Mouse (Mus musculus): Measurements from ENCODE around the gene Nadk. TPM values are rescaled to one million over a fixed set of nuclear protein-coding genes. Genes with fewer than 3 reads are reported as not detected.

Gene Nadk
- total and polyA plus RNA-seq, 3 experiments, result 162 to 204 (median 199) TPM

DNA sequence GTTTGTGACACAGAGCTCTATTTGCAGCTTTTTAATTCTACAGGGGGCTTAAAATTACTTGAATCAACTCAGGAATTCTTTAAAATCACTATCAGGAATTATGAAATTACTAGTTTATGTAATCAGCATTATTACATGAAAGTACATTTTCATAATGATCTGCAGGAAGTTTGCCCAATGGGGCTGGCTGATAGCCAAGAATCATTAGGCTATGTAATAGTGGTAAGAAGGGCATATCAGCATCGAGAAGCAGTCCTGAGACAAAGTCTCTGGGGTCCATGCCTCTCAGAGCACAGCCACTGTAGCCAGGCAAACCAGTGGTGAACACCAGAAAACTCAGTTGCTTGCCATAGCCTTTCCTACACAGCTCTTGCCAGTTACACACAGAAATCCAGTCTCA, 31.6 kb downstream of the Nadk start:
- Histone ChIP-seq H3K9ac (ENCODE audit: insufficient read depth, low read depth) (no peak overlapping the region), H3K4me2 (ENCODE audit: insufficient read depth, low read depth, poor library complexity, severe bottlenecking) (no peak overlapping the region), H3K4me3 (replicated peaks in 1 of 3; ENCODE audit: low read depth in 2 of 3, low read length in 2 of 3, poor library complexity in 1 of 3) (no peak overlapping the region), H3K27me3 (replicated peaks) (no peaks in the 10 kb centered on the region), H3K36me3 (replicated peaks in 1 of 2; ENCODE audit: control insufficient read depth in 1 of 2, insufficient read depth in 1 of 2, low read length in 1 of 2) (peaks cover 17 to 33% of the 10 kb centered on the region in 2 experiments), H3K27ac (ENCODE audit: insufficient read depth, low read depth) (no peak overlapping the region), H3K79me2 (replicated peaks; ENCODE audit: control insufficient read depth, extremely low read depth, insufficient read depth, poor library complexity, severe bottlenecking) (no peaks in the 10 kb centered on the region), H3K9me3 (replicated peaks; ENCODE audit: low read length) (no peaks in the 10 kb centered on the region), H3K4me1 (ENCODE audit: control insufficient read depth in 1 of 2, insufficient read depth in 2 of 2) (peaks cover 6 to 26% of the 10 kb centered on the region in 2 experiments)
- in situ Hi-C loops (cut with MboI; ENCODE audit: low pct_ligation_motif_present, low pct_unique_long_range_greater_than_20kb, low sequenced_read_pairs), result no loop called here
- dilution Hi-C loops (cut with MboI; ENCODE audit: extremely low pct_ligation_motif_present, extremely low pct_unique_long_range_greater_than_20kb, low sequenced_read_pairs), result no loop called here
- TF ChIP-seq ELF1 (IDR thresholded peaks at IDR 0.05; ENCODE audit: low read depth, low read length), result no peak
- TF ChIP-seq CHD1 (IDR thresholded peaks at IDR 0.05; ENCODE audit: low read depth, low read length), result no peak
- no peak for TF ChIP-seq TCF12 (IDR thresholded peaks at IDR 0.05; ENCODE audit: low read depth, low read length)
- no peak for TF ChIP-seq E2F4 (IDR thresholded peaks at IDR 0.05; ENCODE audit: insufficient replicate concordance, low read depth, low read length)
- TF ChIP-seq MYC (IDR thresholded peaks at IDR 0.05; ENCODE audit: low read depth, low read length), result no peak
- TF ChIP-seq ZKSCAN1 (IDR thresholded peaks at IDR 0.05; ENCODE audit: borderline replicate concordance, low read depth, low read length), result no peak
- no peak for TF ChIP-seq MXI1 (IDR thresholded peaks at IDR 0.05; ENCODE audit: low read depth, low read length)
- TF ChIP-seq KAT2A (IDR thresholded peaks at IDR 0.05; ENCODE audit: insufficient replicate concordance, low read length), result no peak
- TF ChIP-seq JUN (IDR thresholded peaks at IDR 0.05; ENCODE audit: insufficient read depth, low read depth, low read length), result no peak
- TF ChIP-seq PAX5 (IDR thresholded peaks at IDR 0.05; ENCODE audit: low read length), result no peak
- no peak for TF ChIP-seq BHLHE40 (IDR thresholded peaks at IDR 0.05; ENCODE audit: low read depth, low read length)
- no peak for TF ChIP-seq UBTF (IDR thresholded peaks at IDR 0.05; ENCODE audit: low read depth, low read length)
- TF ChIP-seq EP300 (IDR thresholded peaks at IDR 0.05; ENCODE audit: low read length), result no peak
- no peak for TF ChIP-seq ETS1 (conservative IDR thresholded peaks at IDR 0.05; ENCODE audit: low read depth, low read length)
- TF ChIP-seq SIN3A (IDR thresholded peaks at IDR 0.05; ENCODE audit: low read length), result no peak
- no peak for TF ChIP-seq RAD21 (IDR thresholded peaks at IDR 0.05; ENCODE audit: low read depth, low read length)
- no peak for TF ChIP-seq NRF1 (IDR thresholded peaks at IDR 0.05; ENCODE audit: low read depth, low read length)
- no peak for TF ChIP-seq HCFC1 (IDR thresholded peaks at IDR 0.05; ENCODE audit: low read depth, low read length)
- no peak for TF ChIP-seq MAFK (IDR thresholded peaks at IDR 0.05; ENCODE audit: insufficient replicate concordance, low read length)
- DNase-seq (ENCODE audit: extremely low read depth), result no peak

DNA sequence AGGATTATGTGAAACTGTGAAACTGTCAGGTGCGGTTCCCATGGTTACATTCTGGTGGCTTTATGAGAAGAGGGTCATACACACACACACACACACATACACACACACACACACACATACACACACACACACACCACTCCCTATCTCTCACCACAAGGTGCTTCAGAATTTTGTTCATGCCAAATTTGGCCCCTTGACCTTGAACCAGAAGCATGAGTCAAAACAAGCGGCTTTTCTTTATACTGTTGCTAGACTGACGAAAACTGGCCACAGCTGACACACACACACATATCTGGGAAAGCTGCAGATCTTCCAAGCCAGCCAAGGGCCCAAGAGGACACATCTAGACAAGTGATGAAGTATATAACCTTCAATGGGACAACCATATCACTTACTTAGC, 33.6 kb downstream of the Nadk start:
- no peak for DNase-seq (ENCODE audit: extremely low read depth)
- in situ Hi-C loops (cut with MboI; ENCODE audit: low pct_ligation_motif_present, low pct_unique_long_range_greater_than_20kb, low sequenced_read_pairs), result no loop called here
- no peak overlapping the region for H3K4me3 ChIP-seq (replicated peaks in 1 of 3; ENCODE audit: low read depth in 2 of 3, low read length in 2 of 3, poor library complexity in 1 of 3)
- no peak overlapping the region for H3K9ac ChIP-seq (ENCODE audit: insufficient read depth, low read depth)
- H3K27me3 ChIP-seq (replicated peaks), result no peaks in the 10 kb centered on the region
- peaks cover 0 to 14% of the 10 kb centered on the region in 2 experiments for H3K36me3 ChIP-seq (replicated peaks in 1 of 2; ENCODE audit: control insufficient read depth in 1 of 2, insufficient read depth in 1 of 2, low read length in 1 of 2)
- no peak overlapping the region for H3K4me2 ChIP-seq (ENCODE audit: insufficient read depth, low read depth, poor library complexity, severe bottlenecking)
- H3K4me1 ChIP-seq (ENCODE audit: control insufficient read depth in 1 of 2, insufficient read depth in 2 of 2), result peaks cover 6 to 28% of the 10 kb centered on the region in 2 experiments
- TF ChIP-seq ZNF384 (IDR thresholded peaks at IDR 0.05; ENCODE audit: low read depth, low read length), result no peak
- no peak for TF ChIP-seq USF2 (conservative IDR thresholded peaks at IDR 0.05; ENCODE audit: low read depth, low read length)
- no peak for TF ChIP-seq UBTF (IDR thresholded peaks at IDR 0.05; ENCODE audit: low read depth, low read length)
- no peak for TF ChIP-seq TBP (conservative IDR thresholded peaks at IDR 0.05; ENCODE audit: low read depth, low read length)
- TF ChIP-seq SIN3A (IDR thresholded peaks at IDR 0.05; ENCODE audit: low read length), result no peak
- no peak for TF ChIP-seq E2F4 (IDR thresholded peaks at IDR 0.05; ENCODE audit: insufficient replicate concordance, low read depth, low read length)
- no peak for TF ChIP-seq JUND (conservative IDR thresholded peaks at IDR 0.05; ENCODE audit: low read depth, low read length)
- no peak for TF ChIP-seq MAX (IDR thresholded peaks at IDR 0.05; ENCODE audit: low read length)
- no peak for TF ChIP-seq POLR2AphosphoS2 (IDR thresholded peaks at IDR 0.05; ENCODE audit: low read depth, low read length)
- no peak for TF ChIP-seq RAD21 (IDR thresholded peaks at IDR 0.05; ENCODE audit: low read depth, low read length)
- no peak for TF ChIP-seq MEF2A (IDR thresholded peaks at IDR 0.05; ENCODE audit: borderline replicate concordance, low read depth, low read length)
- no peak for TF ChIP-seq IRF4 (IDR thresholded peaks at IDR 0.05; ENCODE audit: low read depth, low read length)
- TF ChIP-seq ELF1 (IDR thresholded peaks at IDR 0.05; ENCODE audit: low read depth, low read length), result no peak
- H3K79me2 ChIP-seq (replicated peaks; ENCODE audit: control insufficient read depth, extremely low read depth, insufficient read depth, poor library complexity, severe bottlenecking), result no peaks in the 10 kb centered on the region
- dilution Hi-C loops (cut with MboI; ENCODE audit: extremely low pct_ligation_motif_present, extremely low pct_unique_long_range_greater_than_20kb, low sequenced_read_pairs), result no loop called here
- H3K9me3 ChIP-seq (replicated peaks; ENCODE audit: low read length), result no peaks in the 10 kb centered on the region
- H3K27ac ChIP-seq (ENCODE audit: insufficient read depth, low read depth), result no peak overlapping the region
